Comparison of ENCODE assay signal across 15 mouse cellular contexts in genomic region chr8:53435721-53436120, GRCm38 (mm10).
"Had no signal": no experiment of that assay in that cellular context is flagged by ENCODE, and none has a peak within 500 bp of the region (broad histone marks: within the 10 kb centered on the region; RNA-seq: fewer than 3 reads in every experiment).

No protein-coding gene starts in this region.

- H3K9ac ChIP-seq: lung, embryonic 14.5 days; midbrain, embryonic 13.5 days; midbrain, embryonic 15.5 days; neural tube, embryonic 12.5 days; stomach, embryonic 15.5 days had no signal

- DNase-seq: lung, adult 18-20 months; lung, embryonic 14.5 days; lung, postnatal 10 days; lung, postnatal 36 days; right cerebral cortex, postnatal 14 days; thymus, adult 2 months; thymus, postnatal 25 days; thymus, postnatal 4 days had no signal

- H3K4me3 ChIP-seq: megakaryocyte, embryonic 14.5 days; midbrain, embryonic 13.5 days; midbrain, embryonic 15.5 days; neural tube, embryonic 12.5 days; stomach, embryonic 15.5 days had no signal

- H3K9me3 ChIP-seq: megakaryocyte, embryonic 14.5 days; midbrain, embryonic 13.5 days; midbrain, embryonic 15.5 days; neural tube, embryonic 12.5 days; stomach, embryonic 15.5 days had no signal

- H3K27ac ChIP-seq: macrophage; midbrain, embryonic 13.5 days; midbrain, embryonic 15.5 days; neural tube, embryonic 12.5 days; stomach, embryonic 15.5 days; stomach, postnatal 0 days had no signal

- H3K36me3 ChIP-seq: midbrain, embryonic 13.5 days; midbrain, embryonic 15.5 days; neural tube, embryonic 12.5 days; stomach, embryonic 15.5 days had no signal

- H3K27me3 ChIP-seq: megakaryocyte, embryonic 14.5 days; midbrain, embryonic 13.5 days; midbrain, embryonic 15.5 days; neural tube, embryonic 12.5 days; stomach, embryonic 15.5 days had no signal

- H3K4me1 ChIP-seq: midbrain, embryonic 13.5 days; midbrain, embryonic 15.5 days; neural tube, embryonic 12.5 days; stomach, embryonic 15.5 days had no signal
